Mouse (Mus musculus) midbrain, embryonic 15.5 days (tissue): Measurements from ENCODE around the gene Gipr. TPM values are rescaled to one million over a fixed set of nuclear protein-coding genes. Genes with fewer than 3 reads are reported as not detected.
A peak's percentile ranks its signal among the peaks of the same experiment; 100 is the strongest.

Experiments
- ATAC-seq: fragments of 200-750 bp; cut with Nextera tagmentation; replicated peaks from 2 replicates; pipeline ENCODE4 v1.8.0; 2017; ENCODE audit warnings: moderate TSS enrichment
- H3K27ac ChIP-seq: fragments of 300-500 bp; sonication (generic); 2 replicates; pipeline ENCODE4 v1.5.1; 2015; ENCODE audit warnings: mild to moderate bottlenecking, inconsistent platforms
- H3K27me3 ChIP-seq: fragments of 300-500 bp; sonication (generic); replicated peaks from 2 replicates; pipeline ENCODE4 v1.6.1; 2015; ENCODE audit warnings: inconsistent platforms
- H3K36me3 ChIP-seq: fragments of 300-500 bp; sonication (generic); replicated peaks from 2 replicates; pipeline ENCODE4 v1.6.1; 2015; ENCODE audit warnings: inconsistent platforms
- H3K4me1 ChIP-seq: fragments of 300-500 bp; sonication (generic); 2 replicates; pipeline ENCODE4 v1.6.1; 2015; ENCODE audit warnings: inconsistent platforms
- H3K4me2 ChIP-seq: fragments of 300-500 bp; sonication (generic); 2 replicates; pipeline ENCODE4 v1.6.1; 2015; ENCODE audit warnings: inconsistent platforms, mild to moderate bottlenecking, moderate library complexity
- H3K4me3 ChIP-seq: fragments of 300-500 bp; sonication (generic); 2 replicates; pipeline ENCODE4 v1.5.1; 2015; ENCODE audit warnings: mild to moderate bottlenecking, inconsistent platforms
- H3K9ac ChIP-seq: fragments of 300-500 bp; sonication (generic); 2 replicates; pipeline ENCODE4 v1.6.1; 2015; ENCODE audit warnings: mild to moderate bottlenecking, inconsistent platforms
- H3K9me3 ChIP-seq: fragments of 300-500 bp; sonication (generic); 2 replicates; pipeline ENCODE4 v1.6.1; 2016; ENCODE audit warnings: inconsistent platforms
- WGBS: fragments of 180-500 bp; shearing (Covaris S2); methylation state at CpG from one replicate; pipeline ENCODE4 v1.1.7; 2015; ENCODE audit warnings: mixed read lengths; 5-methylcytosine and 5-hydroxymethylcytosine counted together
- polyA plus RNA-seq: library from polyadenylated mRNA; unstranded; fragments of >200 nt; fragmentation: Nextera tagmentation; extraction: Ambion mirVana; gene quantifications from 2 replicates; pipeline ENCODE4 v1.2.1, GENCODE M21; 2015

Gene Gipr
- polyA plus RNA-seq, 1 experiment from 2014 or later, result 3.5 TPM

DNA sequence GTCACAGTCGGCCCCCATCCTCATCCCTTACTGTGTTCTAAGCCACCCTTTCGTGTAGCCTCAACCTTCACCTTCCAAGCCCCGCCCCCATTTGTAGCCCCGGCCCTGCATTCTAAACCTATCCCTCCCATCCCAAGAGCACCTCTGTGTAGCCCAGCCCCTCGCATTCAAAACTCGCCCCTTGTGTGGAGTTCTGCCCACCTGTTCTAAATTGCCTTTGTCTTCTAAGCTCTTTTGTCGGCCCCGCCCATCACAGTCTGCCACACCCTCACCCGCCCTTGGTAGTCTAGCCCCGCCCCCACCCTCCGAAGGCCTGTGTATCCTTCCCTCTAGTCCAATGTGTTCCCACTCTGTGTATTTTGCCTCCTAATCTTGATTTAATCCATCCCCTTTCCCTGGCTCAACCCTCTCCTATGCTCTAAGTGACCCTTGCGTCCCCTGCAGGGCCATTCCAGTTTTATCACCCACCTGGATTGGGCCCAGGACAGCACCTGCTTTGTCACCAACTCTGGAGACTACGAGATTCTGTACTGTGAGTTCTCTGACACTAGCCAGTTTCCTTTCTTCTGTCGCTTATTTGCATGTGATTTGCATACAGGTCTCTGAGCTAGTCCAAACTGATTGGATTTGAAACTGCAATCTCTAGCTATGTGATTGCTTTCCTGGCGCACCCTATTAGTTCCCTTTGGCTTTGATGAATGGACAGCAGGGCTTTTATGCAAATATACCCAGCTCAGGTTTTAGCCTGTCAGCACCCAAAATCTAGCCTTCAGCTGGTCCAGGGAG lies 36.3 kb upstream of the Gipr start:
- Histone ChIP-seq H3K9ac (no peak overlapping the region), H3K4me1 (no peaks in the 10 kb centered on the region), H3K4me2 (no peak overlapping the region), H3K9me3 (no peaks in the 10 kb centered on the region), H3K36me3 (peaks cover 17% of the 10 kb centered on the region; the same call in 1 of the 2 replicates), H3K27ac (no peak overlapping the region), H3K4me3 (no peak overlapping the region), H3K27me3 (no peaks in the 10 kb centered on the region)
- 64% methylated on average over 15 of the region's 15 CpGs for WGBS
- ATAC-seq, result 0 out of 2 replicates have a peak, but pooled peaks have one; percentile 38

DNA sequence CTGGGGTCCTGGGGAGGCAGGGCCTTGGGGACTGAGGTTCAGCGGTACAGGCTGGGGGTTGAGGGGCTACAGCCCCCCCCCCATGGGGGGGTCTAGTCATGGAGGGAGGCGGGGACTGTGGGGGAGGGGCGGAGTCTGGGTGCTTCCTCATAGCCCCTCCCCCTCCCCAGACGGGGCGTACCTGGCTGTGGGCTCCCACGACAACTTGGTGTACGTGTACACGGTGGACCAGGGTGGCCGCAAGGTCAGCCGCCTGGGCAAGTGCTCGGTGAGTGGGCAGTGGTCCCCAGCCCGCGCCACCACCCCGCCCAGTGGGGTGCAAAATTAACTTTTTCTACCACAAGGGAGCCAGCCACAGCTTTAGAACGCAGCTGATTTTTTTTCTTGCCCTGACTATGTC lies 35.7 kb upstream of the Gipr start:
- H3K27me3 ChIP-seq, result no peaks in the 10 kb centered on the region
- H3K4me3 ChIP-seq, result no peak overlapping the region
- no peak; the same call in 1 of the 2 replicates for ATAC-seq
- no peaks in the 10 kb centered on the region for H3K4me1 ChIP-seq
- no peaks in the 10 kb centered on the region for H3K9me3 ChIP-seq
- no peak overlapping the region for H3K4me2 ChIP-seq
- H3K9ac ChIP-seq, result no peak overlapping the region
- peaks cover 17% of the 10 kb centered on the region; the same call in 1 of the 2 replicates for H3K36me3 ChIP-seq
- H3K27ac ChIP-seq, result no peak overlapping the region
- WGBS, result 70% methylated on average over 15 of the region's 15 CpGs

DNA sequence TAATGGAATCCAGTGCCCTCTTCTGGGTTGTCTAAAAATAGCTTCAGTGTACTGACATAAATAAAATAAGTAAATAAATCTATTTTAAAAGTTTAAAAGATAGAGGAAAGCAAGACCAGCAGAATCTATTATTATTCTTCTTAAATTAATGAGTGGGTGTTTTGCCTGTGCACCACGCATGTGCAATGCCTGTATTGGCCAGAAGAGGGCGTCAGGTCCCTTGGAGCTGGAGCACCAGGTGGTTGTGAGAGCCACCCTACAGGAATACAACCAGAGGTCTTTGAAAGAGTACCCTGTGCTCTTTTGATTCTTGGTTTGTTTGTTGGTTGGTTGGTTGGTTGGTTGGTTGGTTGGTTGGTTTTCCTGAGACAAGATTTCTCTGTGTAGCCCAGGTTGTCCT lies 32.1 kb upstream of the Gipr start:
- Histone ChIP-seq H3K9ac (no peak overlapping the region), H3K36me3 (peaks cover 44% of the 10 kb centered on the region), H3K4me3 (no peak overlapping the region), H3K4me2 (no peak overlapping the region), H3K9me3 (no peaks in the 10 kb centered on the region), H3K27ac (no peak overlapping the region), H3K27me3 (no peaks in the 10 kb centered on the region), H3K4me1 (no peaks in the 10 kb centered on the region)
- WGBS, result 27% methylated on average over 2 of the region's 2 CpGs
- ATAC-seq, result no peak

DNA sequence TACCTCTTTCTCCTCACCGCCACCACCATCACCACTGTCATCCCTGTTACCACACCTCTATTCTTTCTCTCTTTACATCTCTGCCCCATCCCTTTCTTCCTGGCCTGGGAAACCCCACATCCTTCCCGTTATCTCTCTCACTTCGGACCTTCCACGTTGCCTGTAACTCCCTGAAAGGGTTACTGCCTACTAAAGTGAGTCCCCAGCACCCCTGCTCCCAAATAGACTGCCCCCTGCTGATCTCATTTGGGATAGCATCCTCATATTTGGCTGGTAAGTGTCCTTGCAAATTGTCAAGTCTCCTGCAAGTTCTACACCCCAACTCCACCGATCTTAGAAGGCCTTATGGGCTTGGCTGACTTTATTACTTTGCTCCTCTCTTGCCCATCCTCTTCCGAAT lies 30.7 kb upstream of the Gipr start:
- WGBS, result 68% methylated on average over 6 of the region's 6 CpGs
- H3K9me3 ChIP-seq, result no peaks in the 10 kb centered on the region
- H3K36me3 ChIP-seq, result peaks cover 48% of the 10 kb centered on the region
- no peak overlapping the region for H3K4me2 ChIP-seq
- no peak overlapping the region for H3K27ac ChIP-seq
- no peak overlapping the region for H3K4me3 ChIP-seq
- no peaks in the 10 kb centered on the region for H3K27me3 ChIP-seq
- H3K4me1 ChIP-seq, result no peaks in the 10 kb centered on the region
- no peak overlapping the region for H3K9ac ChIP-seq
- no peak for ATAC-seq

DNA sequence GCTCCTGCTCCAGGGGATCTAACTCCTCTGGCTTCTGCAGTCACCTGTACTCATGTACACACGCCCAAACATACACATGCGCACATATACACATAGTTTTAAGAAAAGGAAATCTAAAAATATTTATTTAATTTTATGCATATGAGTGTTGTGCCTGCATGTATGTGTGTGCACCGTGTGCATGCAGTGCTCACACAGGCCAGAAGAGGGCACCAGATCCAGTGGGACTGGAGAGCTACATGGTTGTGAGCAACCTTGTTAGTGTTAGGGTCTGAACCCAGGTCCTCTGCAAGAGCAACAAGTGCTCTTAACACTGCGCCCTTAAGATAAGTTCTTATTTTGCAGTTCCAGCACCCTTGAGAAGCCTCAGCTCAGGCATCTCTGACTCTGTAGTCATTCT lies 28.7 kb upstream of the Gipr start:
- H3K4me2 ChIP-seq, result no peak overlapping the region
- WGBS, result 99% methylated on average over 4 of the region's 4 CpGs
- no peak overlapping the region for H3K9ac ChIP-seq
- no peak overlapping the region for H3K27ac ChIP-seq
- H3K4me3 ChIP-seq, result no peak overlapping the region
- no peaks in the 10 kb centered on the region for H3K9me3 ChIP-seq
- no peaks in the 10 kb centered on the region for H3K4me1 ChIP-seq
- no peak for ATAC-seq
- no peaks in the 10 kb centered on the region for H3K27me3 ChIP-seq
- H3K36me3 ChIP-seq, result peaks cover 48% of the 10 kb centered on the region

DNA sequence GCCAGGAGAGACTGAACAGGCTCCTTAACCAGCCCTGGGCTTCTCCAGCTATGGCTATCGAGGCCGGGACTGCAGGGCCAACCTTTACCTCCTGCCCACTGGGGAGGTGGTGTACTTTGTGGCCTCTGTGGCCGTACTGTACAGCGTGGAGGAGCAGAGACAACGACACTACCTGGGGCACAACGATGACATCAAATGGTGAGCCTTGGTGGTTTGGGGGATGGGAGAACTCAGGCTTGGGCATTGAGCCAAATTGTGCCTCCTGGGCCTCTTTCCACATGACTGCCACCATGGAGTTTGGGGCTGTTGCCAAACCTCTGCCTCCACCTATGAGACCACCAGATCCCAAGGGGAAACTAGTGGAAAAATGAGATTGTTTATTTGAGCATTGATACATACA lies 18.8 kb upstream of the Gipr start:
- ATAC-seq, result no peak
- Histone ChIP-seq H3K9ac (no peak overlapping the region), H3K9me3 (no peaks in the 10 kb centered on the region), H3K27me3 (peaks cover 11% of the 10 kb centered on the region), H3K4me3 (no peak overlapping the region), H3K4me2 (peak overlapping the region; percentile 4; the same call in 1 of the 2 replicates), H3K4me1 (peaks cover 11% of the 10 kb centered on the region; the same call in 1 of the 2 replicates), H3K27ac (no peak overlapping the region), H3K36me3 (0 out of 2 replicates have a peak, but pooled peaks cover 10% of the 10 kb centered on the region)
- 46% methylated on average over 6 of the region's 6 CpGs for WGBS

DNA sequence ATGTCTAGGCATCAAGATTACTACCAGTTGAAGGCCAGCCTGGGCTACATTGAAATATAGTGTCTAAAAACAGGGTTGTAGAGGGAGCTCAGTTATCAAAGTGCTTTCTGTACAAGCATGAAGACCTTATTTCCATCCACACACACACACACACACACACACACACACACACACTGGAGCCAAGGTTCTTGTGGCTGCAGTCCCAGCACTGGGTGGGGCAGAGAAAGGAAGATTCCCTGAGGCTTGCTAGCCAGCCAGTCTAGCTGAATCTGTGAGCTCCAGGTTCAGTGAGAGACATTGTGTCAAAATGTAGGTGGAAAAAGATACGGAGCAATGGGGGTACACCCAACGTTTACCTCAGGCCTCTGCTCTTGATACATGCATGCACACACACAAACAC lies 18.3 kb upstream of the Gipr start:
- ATAC-seq, result no peak
- 0 out of 2 replicates have a peak, but pooled peaks cover 10% of the 10 kb centered on the region for H3K36me3 ChIP-seq
- no peak overlapping the region for H3K27ac ChIP-seq
- H3K4me3 ChIP-seq, result no peak overlapping the region
- 78% methylated on average over 2 of the region's 2 CpGs for WGBS
- peaks cover 16% of the 10 kb centered on the region for H3K4me1 ChIP-seq
- peaks cover 16% of the 10 kb centered on the region for H3K27me3 ChIP-seq
- no peaks in the 10 kb centered on the region for H3K9me3 ChIP-seq
- no peak overlapping the region for H3K4me2 ChIP-seq
- no peak overlapping the region for H3K9ac ChIP-seq

DNA sequence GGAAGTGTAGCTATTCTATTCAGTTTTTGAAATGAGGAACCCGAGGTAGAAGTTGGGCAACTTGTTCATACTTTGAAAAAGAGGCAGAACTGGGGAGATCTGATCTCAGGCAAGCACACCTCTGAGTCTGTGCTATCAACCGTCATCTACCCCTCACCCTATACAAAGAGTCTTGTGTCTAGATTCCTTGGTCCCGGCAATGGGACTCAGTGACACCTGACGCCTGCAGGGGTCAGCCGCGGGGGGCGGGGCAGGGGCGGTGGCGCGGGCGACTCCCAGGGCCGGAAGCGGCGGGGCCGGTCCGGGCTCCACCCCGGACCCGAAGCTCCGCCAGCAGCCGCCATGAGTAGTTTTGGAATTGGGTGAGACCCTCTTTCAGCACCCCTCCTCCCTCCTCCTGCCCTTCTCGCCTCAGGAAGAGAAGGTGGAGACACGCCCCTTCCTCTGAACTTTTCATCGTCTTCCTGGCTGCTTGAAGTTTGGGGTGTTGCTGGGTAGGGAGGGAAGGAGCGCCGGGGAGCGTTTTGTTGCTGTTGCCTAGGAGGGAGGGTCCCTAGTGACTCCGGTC lies 15.0 kb upstream of the Gipr start:
- 5% methylated on average over 25 of the region's 27 CpGs for WGBS
- ATAC-seq, result no peak
- peaks cover 41% of the 10 kb centered on the region for H3K4me1 ChIP-seq

DNA sequence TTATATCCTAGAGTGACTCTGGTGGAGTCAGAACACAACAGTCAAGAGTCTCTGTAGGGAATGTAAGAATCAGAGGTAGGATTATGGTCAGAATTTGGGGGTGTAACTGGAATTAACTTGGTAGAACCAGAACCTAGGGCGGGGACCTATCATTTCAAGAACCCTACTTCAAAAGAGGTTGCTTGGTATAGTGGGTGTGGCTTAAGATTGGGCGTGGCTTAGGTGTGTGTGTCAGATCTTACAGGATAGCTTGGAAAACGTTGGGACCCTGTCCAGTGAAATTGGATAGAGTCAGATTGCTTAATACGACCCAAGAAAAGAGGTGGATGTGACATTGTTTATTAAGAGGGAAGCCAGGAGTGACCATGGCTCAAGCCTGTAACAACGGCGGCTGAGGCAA lies 14.0 kb upstream of the Gipr start:
- Histone ChIP-seq H3K9ac (no peak overlapping the region), H3K27me3 (peaks cover 17% of the 10 kb centered on the region), H3K27ac (no peak overlapping the region), H3K4me2 (no peak overlapping the region; the same call in 1 of the 2 replicates), H3K36me3 (no peaks in the 10 kb centered on the region), H3K4me1 (peaks cover 38% of the 10 kb centered on the region), H3K9me3 (no peaks in the 10 kb centered on the region), H3K4me3 (peak overlapping the region; percentile 74; the same call in 1 of the 2 replicates)
- no peak for ATAC-seq
- 44% methylated on average over 6 of the region's 6 CpGs for WGBS

More for the DNA sequence above, 15.0 kb upstream of the Gipr start:
- Histone ChIP-seq H3K4me2 (peak overlapping the region; percentile 41), H3K27ac (no peak overlapping the region), H3K9me3 (no peaks in the 10 kb centered on the region), H3K36me3 (no peaks in the 10 kb centered on the region), H3K9ac (no peak overlapping the region), H3K27me3 (peaks cover 17% of the 10 kb centered on the region), H3K4me3 (peak overlapping the region; percentile 23)

DNA sequence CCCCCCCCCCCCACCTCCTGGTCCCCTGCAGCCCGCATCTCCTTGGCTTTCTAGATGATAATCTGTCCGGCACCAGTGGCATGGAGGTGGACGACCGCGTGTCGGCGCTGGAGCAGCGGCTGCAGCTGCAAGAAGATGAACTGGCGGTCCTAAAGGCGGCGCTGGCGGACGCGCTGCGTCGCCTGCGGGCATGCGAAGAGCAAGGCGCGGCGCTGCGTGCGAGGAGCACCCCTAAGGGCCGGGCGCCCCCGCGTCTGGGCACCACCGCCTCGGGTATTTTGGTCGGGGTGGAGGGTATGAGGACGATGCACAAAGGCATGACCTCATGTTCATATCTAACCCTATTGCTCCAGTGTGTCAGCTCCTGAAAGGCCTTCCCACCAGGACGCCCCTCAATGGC lies 13.2 kb upstream of the Gipr start:
- no peaks in the 10 kb centered on the region for H3K9me3 ChIP-seq
- peaks cover 34% of the 10 kb centered on the region for H3K4me1 ChIP-seq
- H3K36me3 ChIP-seq, result no peaks in the 10 kb centered on the region
- peak overlapping the region; percentile 75 for H3K4me2 ChIP-seq
- 0% methylated on average over 23 of the region's 32 CpGs for WGBS
- no peak overlapping the region for H3K27ac ChIP-seq
- no peak for ATAC-seq
- no peak overlapping the region for H3K9ac ChIP-seq
- H3K4me3 ChIP-seq, result peak overlapping the region; percentile 74
- H3K27me3 ChIP-seq, result peaks cover 17% of the 10 kb centered on the region

DNA sequence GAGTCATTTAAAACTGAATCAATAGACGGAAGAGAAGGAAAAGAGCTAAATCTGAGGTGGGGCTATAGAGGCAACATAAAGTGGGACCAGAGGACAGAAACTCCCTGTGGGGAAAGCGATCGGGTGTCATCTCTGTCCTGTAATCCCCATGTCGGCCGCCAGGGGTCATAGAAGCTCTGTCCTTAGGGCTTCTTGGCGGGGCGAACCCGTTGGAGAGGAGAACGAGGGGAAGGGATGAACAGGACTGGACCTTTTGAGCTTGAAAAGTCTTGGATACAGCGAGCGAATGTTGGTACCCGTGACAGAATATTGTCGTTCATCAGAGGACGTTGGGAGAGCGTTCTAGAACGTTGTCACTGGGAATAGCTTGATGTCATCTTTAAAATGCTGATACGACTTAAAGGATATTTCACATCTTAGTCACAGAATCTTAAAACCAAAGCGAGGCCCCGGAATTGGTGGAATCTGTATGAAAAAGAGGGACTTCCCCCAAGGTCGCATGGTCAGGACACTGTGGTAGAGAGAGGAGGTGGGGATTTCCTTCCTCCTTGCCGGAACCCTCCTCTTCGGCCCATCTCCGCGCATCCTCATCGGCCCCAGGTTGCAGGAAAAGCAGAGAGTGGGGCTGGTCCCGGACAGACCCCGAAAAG lies 12.6 kb upstream of the Gipr start:
- Histone ChIP-seq H3K4me1 (peaks cover 34% of the 10 kb centered on the region), H3K4me2 (peak overlapping the region; percentile 75), H3K9me3 (no peaks in the 10 kb centered on the region), H3K27me3 (peaks cover 21% of the 10 kb centered on the region), H3K36me3 (no peaks in the 10 kb centered on the region), H3K27ac (no peak overlapping the region), H3K4me3 (peak overlapping the region; percentile 74), H3K9ac (no peak overlapping the region)
- 5% methylated on average over 27 of the region's 27 CpGs for WGBS
- ATAC-seq, result no peak

DNA sequence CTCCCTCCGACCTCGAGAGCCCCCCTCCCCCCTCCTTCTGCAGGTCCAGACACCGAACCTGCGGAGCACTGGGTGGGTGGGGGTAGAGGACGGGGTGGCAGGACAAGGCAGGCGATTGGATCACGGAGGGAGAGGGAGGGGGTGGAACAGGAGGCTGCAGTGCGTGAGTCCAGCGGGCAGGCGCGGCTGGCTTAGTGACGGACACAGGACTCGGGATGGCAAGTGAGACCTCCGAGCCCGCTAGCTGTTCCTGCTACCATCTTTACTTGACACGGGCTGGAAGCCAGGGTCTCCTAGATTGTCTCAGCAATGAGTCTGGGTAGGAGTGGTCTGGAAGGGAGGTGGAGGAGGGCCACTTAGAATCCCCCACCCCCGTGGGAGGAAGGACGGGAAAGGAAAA lies 12.1 kb upstream of the Gipr start:
- peaks cover 21% of the 10 kb centered on the region for H3K27me3 ChIP-seq
- no peaks in the 10 kb centered on the region for H3K36me3 ChIP-seq
- peak overlapping the region; percentile 74 for H3K4me3 ChIP-seq
- H3K27ac ChIP-seq, result no peak overlapping the region
- H3K9ac ChIP-seq, result peak overlapping the region; percentile 18; the same call in 1 of the 2 replicates
- H3K9me3 ChIP-seq, result no peaks in the 10 kb centered on the region
- peaks cover 36% of the 10 kb centered on the region for H3K4me1 ChIP-seq
- H3K4me2 ChIP-seq, result peak overlapping the region; percentile 75
- ATAC-seq, result no peak
- 5% methylated on average over 17 of the region's 18 CpGs for WGBS
